Mouse (Mus musculus) MEL (cell line): ENCODE data around the gene Snx32.

Source experiments
- CHD2 ChIP-seq: IDR thresholded peaks from 2 replicates; pipeline ENCODE4 v1.6.1; 2011; ENCODE audit warnings: low read length, improper control_type of control experiment
- CTCF ChIP-seq, 3 experiments: IDR thresholded peaks in 2 of 3; conservative IDR thresholded peaks in 1 of 3; 2 replicates each; pipeline ENCODE4 v1.5.1; 2011 to 2012; ENCODE audit warnings: low read length in 3 of 3, low read depth in 2 of 3, mild to moderate bottlenecking in 2 of 3, improper control_type of control experiment in 1 of 3, inconsistent platforms in 1 of 3, mixed read lengths in 1 of 3, moderate library complexity in 1 of 3; ENCODE audit not compliant: control insufficient read depth in 1 of 3, insufficient read depth in 1 of 3, poor library complexity in 1 of 3, severe bottlenecking in 1 of 3
- ELF1 ChIP-seq: IDR thresholded peaks from 2 replicates; pipeline ENCODE4 v1.6.1; 2014; ENCODE audit warnings: low read depth, mild to moderate bottlenecking, inconsistent platforms, low read length, improper control_type of control experiment, moderate library complexity
- EP300 ChIP-seq, 2 experiments: IDR thresholded peaks; 2 replicates each; pipeline ENCODE4 v1.6.1; 2011; ENCODE audit warnings: improper control_type of control experiment in 2 of 2, low read length in 2 of 2, low read depth in 1 of 2, mild to moderate bottlenecking in 1 of 2
- GABPA ChIP-seq: IDR thresholded peaks from 2 replicates; pipeline ENCODE4 v1.6.1; 2012; ENCODE audit warnings: low read depth, mild to moderate bottlenecking, inconsistent platforms, low read length, improper control_type of control experiment, moderate library complexity
- MAX ChIP-seq: IDR thresholded peaks from 2 replicates; pipeline ENCODE4 v1.6.1; 2011; ENCODE audit warnings: low read length, improper control_type of control experiment
- MXI1 ChIP-seq: IDR thresholded peaks from 2 replicates; pipeline ENCODE4 v1.6.1; 2011; ENCODE audit warnings: mild to moderate bottlenecking, low read depth, low read length, improper control_type of control experiment
- NELFE ChIP-seq: IDR thresholded peaks from 2 replicates; pipeline ENCODE4 v1.6.1; 2011; ENCODE audit warnings: low read depth, low read length, improper control_type of control experiment
- NRF1 ChIP-seq: IDR thresholded peaks from 2 replicates; pipeline ENCODE4 v1.6.1; 2014; ENCODE audit warnings: low read depth, mild to moderate bottlenecking, inconsistent platforms, low read length, improper control_type of control experiment, moderate library complexity; ENCODE audit not compliant: poor library complexity, insufficient read depth, severe bottlenecking
- POLR2A ChIP-seq, 2 experiments: IDR thresholded peaks; 2 replicates each; pipeline ENCODE4 v1.6.1; 2011 to 2012; ENCODE audit warnings: low read length in 2 of 2, mild to moderate bottlenecking in 2 of 2, control low read depth in 1 of 2, improper control_type of control experiment in 1 of 2, low read depth in 1 of 2, moderate library complexity in 1 of 2; ENCODE audit not compliant: control insufficient read depth in 1 of 2, insufficient read depth in 1 of 2, poor library complexity in 1 of 2
- RCOR1 ChIP-seq: IDR thresholded peaks from 2 replicates; pipeline ENCODE4 v1.6.1; 2012; ENCODE audit warnings: low read depth, mild to moderate bottlenecking, inconsistent platforms, low read length, improper control_type of control experiment
- SMC3 ChIP-seq: IDR thresholded peaks from 2 replicates; pipeline ENCODE4 v1.6.1; 2011; ENCODE audit warnings: low read depth, low read length, improper control_type of control experiment
- ZMIZ1 ChIP-seq: IDR thresholded peaks from 2 replicates; pipeline ENCODE4 v1.6.1; 2012; ENCODE audit warnings: low read depth, mild to moderate bottlenecking, inconsistent platforms, low read length, improper control_type of control experiment, moderate library complexity
- ZNF384 ChIP-seq: IDR thresholded peaks from 2 replicates; pipeline ENCODE4 v1.6.1; 2012; ENCODE audit warnings: low read depth, mild to moderate bottlenecking, inconsistent platforms, low read length, improper control_type of control experiment

DNA sequence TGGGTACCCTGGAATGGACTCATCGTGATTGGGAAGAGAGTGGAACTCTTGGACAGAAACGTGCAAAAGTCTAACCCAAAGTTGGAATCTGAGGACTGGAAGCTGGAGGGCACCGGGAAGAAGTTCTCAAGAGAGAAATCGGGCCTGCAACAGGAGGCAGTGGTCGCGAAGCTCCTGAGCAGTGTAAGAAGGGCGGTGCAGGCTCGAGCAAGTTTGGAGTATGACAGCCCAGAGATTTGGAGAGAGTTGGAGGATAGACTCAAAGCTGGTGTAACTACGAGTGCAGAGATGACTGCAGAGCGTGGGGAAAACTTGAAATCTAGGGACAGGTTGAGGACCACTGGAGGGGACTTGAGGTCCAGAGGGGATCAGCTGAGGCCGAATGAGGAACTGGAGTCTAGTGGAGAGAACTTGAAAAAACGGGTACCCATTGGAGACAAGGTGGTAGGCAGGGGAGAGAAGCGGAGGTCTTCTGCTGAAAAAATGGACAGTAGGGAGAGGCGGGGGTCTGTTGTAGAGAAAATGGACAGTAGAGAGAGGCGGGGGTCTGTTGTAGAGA lies 815 bp upstream of the Snx32 start:
- TF ChIP-seq MAX = no peak
- TF ChIP-seq NELFE = no peak
- TF ChIP-seq ELF1 = no peak
- no peak for TF ChIP-seq RCOR1
- TF ChIP-seq POLR2A (IDR thresholded peaks at IDR 0.05; ENCODE audit: control insufficient read depth in 1 of 2, insufficient read depth in 1 of 2, low read depth in 1 of 2, low read length in 2 of 2, poor library complexity in 1 of 2) = 0 out of 4 replicates have a peak, but pooled peaks of 1 of the 2 experiments have one; percentile 7
- no peak for TF ChIP-seq NRF1
- no peak for TF ChIP-seq ZMIZ1
- no peak for TF ChIP-seq CTCF (IDR thresholded peaks at IDR 0.05 in 2 of 3, conservative IDR thresholded peaks at IDR 0.05 in 1 of 3; ENCODE audit: control insufficient read depth in 1 of 3, insufficient read depth in 1 of 3, low read depth in 2 of 3, low read length in 3 of 3, poor library complexity in 1 of 3, severe bottlenecking in 1 of 3)
- no peak for TF ChIP-seq CHD2
- peak; percentile 28; the same call in 1 of the 2 replicates for TF ChIP-seq MXI1
- no peak for TF ChIP-seq GABPA
- no peak for TF ChIP-seq SMC3
- TF ChIP-seq ZNF384 = no peak
- TF ChIP-seq EP300 (IDR thresholded peaks at IDR 0.05; ENCODE audit: low read depth in 1 of 2, low read length in 2 of 2) = no peak
